Mouse (Mus musculus): ENCODE measurements around the gene Snx32. TPM values are rescaled to one million over a fixed set of nuclear protein-coding genes. Genes with fewer than 3 reads are reported as not detected.

Snx32 gene
- polyA plus RNA-seq (2015; fragmentation: Nextera tagmentation; extraction: Ambion mirVana): 7.6 and 8.0 TPM in 2 replicates

- H3K9ac ChIP-seq (ENCODE audit: low read depth, low read length): peak within 1 kb of the TSS; percentile 31; the same call in 1 of the 2 replicates
- H3K4me1 ChIP-seq (replicated peaks; ENCODE audit: insufficient read depth, low read length): peaks cover 6% of the 10 kb centered on the region; the same call in 1 of the 2 replicates
- peak within 1 kb of the TSS; percentile 71 for H3K4me2 ChIP-seq (ENCODE audit: low read length)
- no peaks in the 10 kb centered on the region for H3K9me3 ChIP-seq (replicated peaks; ENCODE audit: low read length)
- peak; percentile 47; the same call in 1 of the 2 replicates for TF ChIP-seq CTCF (IDR thresholded peaks at IDR 0.05; ENCODE audit: low read depth)
- peak within 1 kb of the TSS; percentile 39 for H3K4me3 ChIP-seq (replicated peaks; ENCODE audit: low read depth, low read length)
- DNase-seq (ENCODE audit: low spot score) (peak; percentile 98), ATAC-seq (replicated peaks; ENCODE audit: low FRiP score, low read depth) (peak; percentile 99)
- H3K27me3 ChIP-seq (ENCODE audit: insufficient read depth, low read length): no peaks in the 10 kb centered on the region
- 4% methylated on average over 47 of the region's 47 CpGs for WGBS
- no peak within 1 kb of the TSS; the same call in 1 of the 2 replicates for H3K27ac ChIP-seq
- no peaks in the 10 kb centered on the region for H3K36me3 ChIP-seq (ENCODE audit: insufficient read depth, low read length)
These were observed at the start of gene Snx32 for GRCm38 (mm10) chr19:5510031-5511026. Gene Snx32, minus strand, starts transcription at chr19:5510538.

GRCm38 (mm10) chr19:5559631-5560456 is 49.5 kb upstream of the Snx32 start:
- peak; percentile 20; the same call in 1 of the 2 replicates for ATAC-seq (replicated peaks; ENCODE audit: low FRiP score, low read depth)
- peak; percentile 74 for DNase-seq (ENCODE audit: low spot score)
- Histone ChIP-seq H3K9me3 (replicated peaks; ENCODE audit: low read length) (no peaks in the 10 kb centered on the region), H3K4me3 (replicated peaks; ENCODE audit: low read depth, low read length) (peak overlapping the region; percentile 46), H3K27ac (peak overlapping the region; percentile 95), H3K27me3 (ENCODE audit: insufficient read depth, low read length) (peaks cover 4% of the 10 kb centered on the region; the same call in 1 of the 2 replicates), H3K9ac (ENCODE audit: low read depth, low read length) (peak overlapping the region; percentile 59), H3K4me2 (ENCODE audit: low read length) (peak overlapping the region; percentile 61), H3K36me3 (ENCODE audit: insufficient read depth, low read length) (no peaks in the 10 kb centered on the region), H3K4me1 (replicated peaks; ENCODE audit: insufficient read depth, low read length) (peaks cover 7% of the 10 kb centered on the region)
- under 1% methylated on average over 69 of the region's 69 CpGs for WGBS
- no peak for TF ChIP-seq CTCF (IDR thresholded peaks at IDR 0.05; ENCODE audit: low read depth)

- H3K27me3 ChIP-seq (ENCODE audit: insufficient read depth, low read length): peaks cover 4% of the 10 kb centered on the region; the same call in 1 of the 2 replicates
- H3K27ac ChIP-seq: peak overlapping the region; percentile 95
- 10% methylated on average over 8 of the region's 8 CpGs for WGBS
These were observed 48.9 kb upstream of the Snx32 start for GRCm38 (mm10) chr19:5559229-5559628.

GRCm38 (mm10) chr19:5558770-5559169 is 48.4 kb upstream of the Snx32 start:
- no peak for TF ChIP-seq CTCF (IDR thresholded peaks at IDR 0.05; ENCODE audit: low read depth)
- H3K4me3 ChIP-seq (replicated peaks; ENCODE audit: low read depth, low read length): peak overlapping the region; percentile 46
- DNase-seq (ENCODE audit: low spot score) (no peak), ATAC-seq (replicated peaks; ENCODE audit: low FRiP score, low read depth) (no peak)
- peak overlapping the region; percentile 95 for H3K27ac ChIP-seq
- H3K4me2 ChIP-seq (ENCODE audit: low read length): peak overlapping the region; percentile 61
- H3K9ac ChIP-seq (ENCODE audit: low read depth, low read length): peak overlapping the region; percentile 59
- no peaks in the 10 kb centered on the region for H3K9me3 ChIP-seq (replicated peaks; ENCODE audit: low read length)
- no peaks in the 10 kb centered on the region for H3K36me3 ChIP-seq (ENCODE audit: insufficient read depth, low read length)
- 38% methylated on average over 8 of the region's 8 CpGs for WGBS
- peaks cover 4% of the 10 kb centered on the region; the same call in 1 of the 2 replicates for H3K27me3 ChIP-seq (ENCODE audit: insufficient read depth, low read length)
- H3K4me1 ChIP-seq (replicated peaks; ENCODE audit: insufficient read depth, low read length): peaks cover 11% of the 10 kb centered on the region

More at GRCm38 (mm10) chr19:5559229-5559628, 48.9 kb upstream of the Snx32 start:
- Histone ChIP-seq H3K4me1 (replicated peaks; ENCODE audit: insufficient read depth, low read length) (peaks cover 11% of the 10 kb centered on the region), H3K36me3 (ENCODE audit: insufficient read depth, low read length) (no peaks in the 10 kb centered on the region), H3K4me3 (replicated peaks; ENCODE audit: low read depth, low read length) (peak overlapping the region; percentile 46), H3K4me2 (ENCODE audit: low read length) (peak overlapping the region; percentile 61), H3K9me3 (replicated peaks; ENCODE audit: low read length) (no peaks in the 10 kb centered on the region), H3K9ac (ENCODE audit: low read depth, low read length) (peak overlapping the region; percentile 59)
- TF ChIP-seq CTCF (IDR thresholded peaks at IDR 0.05; ENCODE audit: low read depth): no peak
- ATAC-seq (replicated peaks; ENCODE audit: low FRiP score, low read depth): no peak
- no peak for DNase-seq (ENCODE audit: low spot score)

- ATAC-seq (replicated peaks; ENCODE audit: low FRiP score, low read depth) (peak; percentile 16; the same call in 1 of the 2 replicates), DNase-seq (ENCODE audit: low spot score) (peak; percentile 66)
- TF ChIP-seq CTCF (IDR thresholded peaks at IDR 0.05; ENCODE audit: low read depth): no peak
- H3K9ac ChIP-seq (ENCODE audit: low read depth, low read length): no peak overlapping the region
- peak overlapping the region; percentile 95 for H3K27ac ChIP-seq
- peak overlapping the region; percentile 61 for H3K4me2 ChIP-seq (ENCODE audit: low read length)
- H3K4me3 ChIP-seq (replicated peaks; ENCODE audit: low read depth, low read length): peak overlapping the region; percentile 46
- WGBS: 19% methylated on average over 7 of the region's 7 CpGs
- peaks cover 4% of the 10 kb centered on the region; the same call in 1 of the 2 replicates for H3K27me3 ChIP-seq (ENCODE audit: insufficient read depth, low read length)
- no peaks in the 10 kb centered on the region for H3K36me3 ChIP-seq (ENCODE audit: insufficient read depth, low read length)
- H3K4me1 ChIP-seq (replicated peaks; ENCODE audit: insufficient read depth, low read length): peaks cover 11% of the 10 kb centered on the region
- no peaks in the 10 kb centered on the region for H3K9me3 ChIP-seq (replicated peaks; ENCODE audit: low read length)
These were observed 47.8 kb upstream of the Snx32 start for GRCm38 (mm10) chr19:5558169-5558568.
